Mouse (Mus musculus): ENCODE measurements around the gene Stip1. TPM values are rescaled to one million over a fixed set of nuclear protein-coding genes. Genes with fewer than 3 reads are reported as not detected.
"Not testable (repeated sequence)": the region's sequence is repeated elsewhere in the genome, so short reads cannot be mapped to it uniquely, and the experiment has no call there.

Stip1 gene
- 132 and 155 TPM in 2 replicates for total RNA-seq (2021)
- long read RNA-seq, experiment 1, transcript Stip1-201 (14 exons, 2,108 nt) = major isoform, 175 of 193 reads
- long read RNA-seq, experiment 1, partial matches to known transcripts = 12 of 193 reads
- long read RNA-seq, experiment 1, other reads (novel, unspliced or antisense) = 6 of 193 reads
- long read RNA-seq, experiment 2, transcript Stip1-201 (14 exons, 2,108 nt) = major isoform, 136 of 167 reads
- long read RNA-seq, experiment 2, partial matches to known transcripts = 27 of 167 reads
- long read RNA-seq, experiment 2, other reads (novel, unspliced or antisense) = 4 of 167 reads

GRCm38 (mm10) chr19:7039841-7040636 is at the start of gene Stip1:
TSS of gene Stip1 (minus strand) at chr19:7039967.
- peak; percentile 99 for DNase-seq

- no peak for DNase-seq
These were observed 49.3 kb upstream of the Stip1 start for GRCm38 (mm10) chr19:7089050-7089449.

GRCm38 (mm10) chr19:7088558-7088957 is 48.8 kb upstream of the Stip1 start:
- no peak for DNase-seq

DNA sequence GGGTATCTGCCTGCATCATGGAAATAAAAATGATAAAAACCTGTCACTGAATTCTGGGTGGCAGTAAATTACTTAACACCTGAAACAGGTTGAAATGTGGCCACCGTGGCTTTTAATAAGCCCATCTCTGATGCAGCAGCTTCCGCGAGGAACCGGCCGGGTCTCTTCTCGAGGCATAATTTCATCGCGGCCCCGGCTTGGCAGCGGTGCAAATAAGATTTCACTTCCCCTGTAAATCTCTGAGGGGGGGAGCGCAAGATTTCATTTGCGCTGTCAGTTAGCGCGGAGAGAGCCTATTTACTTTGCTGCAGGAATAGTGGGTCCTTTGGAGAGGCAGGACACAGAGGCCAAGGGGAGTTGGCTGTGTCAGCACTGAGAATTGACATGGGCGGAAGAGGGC is 45.0 kb upstream of the Stip1 start:
- DNase-seq = no peak

DNA sequence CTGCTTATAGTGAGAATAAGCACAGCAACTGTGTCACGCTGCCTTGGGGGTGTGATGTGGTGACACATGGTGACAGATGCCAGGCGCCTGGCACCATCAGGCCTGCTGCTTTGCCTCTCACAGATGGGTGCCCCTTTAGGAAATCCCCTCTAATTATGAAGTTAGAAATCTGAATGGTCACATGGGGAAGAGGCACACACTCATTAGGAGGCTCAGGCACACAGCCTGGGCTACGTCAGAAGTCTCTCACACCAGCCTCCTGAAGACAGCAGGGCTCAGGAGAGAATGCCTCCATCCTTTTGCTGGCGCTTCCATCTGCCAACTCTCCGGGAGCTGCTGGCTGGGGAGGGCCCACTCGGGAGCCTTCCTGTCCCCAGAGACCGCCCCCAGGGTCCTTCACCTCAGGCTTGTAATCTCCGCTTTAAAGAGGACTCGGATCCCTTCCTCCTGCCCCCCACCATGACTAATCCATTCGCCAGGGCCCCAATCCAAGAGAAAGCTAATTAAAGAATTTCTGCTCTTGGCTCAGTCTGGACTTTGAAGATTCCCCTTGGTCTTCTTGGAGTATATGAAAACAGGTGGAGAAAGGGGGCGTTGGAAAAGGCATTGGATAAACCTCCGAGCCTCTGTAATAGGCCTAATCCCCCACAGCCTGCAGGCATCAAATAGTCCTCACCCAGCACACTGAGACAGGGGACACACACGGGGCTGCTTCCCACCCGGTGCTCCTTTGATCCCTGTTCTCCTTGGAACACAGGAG is 43.4 kb upstream of the Stip1 start:
- no peak for DNase-seq

- DNase-seq = peak; percentile 21
These were observed 41.9 kb upstream of the Stip1 start for GRCm38 (mm10) chr19:7081516-7082266.

GRCm38 (mm10) chr19:7078271-7078670 is 38.5 kb upstream of the Stip1 start:
- DNase-seq = no peak

DNA sequence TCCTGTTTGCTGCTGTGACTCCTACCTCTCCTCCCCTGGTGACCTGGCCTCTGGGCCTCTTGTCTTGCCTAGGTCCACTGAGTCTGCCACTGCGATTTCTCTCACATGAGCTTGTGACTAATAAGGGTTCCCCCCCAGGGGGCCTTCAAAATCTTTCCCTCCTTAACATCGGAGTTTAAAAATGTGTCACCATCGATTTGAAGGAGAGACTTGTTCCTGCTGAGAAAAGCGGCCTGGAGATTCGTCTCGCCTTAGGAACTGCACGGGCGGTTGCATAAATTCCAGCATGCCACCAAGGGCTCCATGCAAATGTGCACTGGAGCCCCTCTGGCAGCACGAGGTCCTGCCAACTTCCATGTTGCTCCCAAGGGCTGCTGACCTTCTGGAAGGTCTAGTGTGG is 37.9 kb upstream of the Stip1 start:
- no peak for DNase-seq

DNA sequence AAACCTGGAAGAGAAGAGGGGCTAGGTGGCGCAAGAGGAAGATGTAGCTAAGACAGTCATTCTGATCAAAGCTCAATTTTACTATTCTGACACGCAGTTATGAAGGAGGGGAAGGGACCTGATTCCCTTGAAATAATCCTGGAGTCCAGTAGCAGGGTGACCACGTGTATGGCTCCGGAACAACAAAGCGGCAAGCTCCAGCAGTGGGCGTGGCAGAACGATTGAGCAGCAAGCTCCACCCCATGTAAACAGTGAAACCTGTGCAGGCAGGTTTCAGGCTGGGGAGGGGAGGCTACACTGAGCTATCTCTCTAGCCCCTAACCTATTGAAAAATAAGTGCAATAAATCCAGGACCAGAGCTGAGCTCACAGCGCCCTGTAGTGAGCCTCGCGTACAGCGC is 35.6 kb upstream of the Stip1 start:
- not testable (repeated sequence) for DNase-seq

DNA sequence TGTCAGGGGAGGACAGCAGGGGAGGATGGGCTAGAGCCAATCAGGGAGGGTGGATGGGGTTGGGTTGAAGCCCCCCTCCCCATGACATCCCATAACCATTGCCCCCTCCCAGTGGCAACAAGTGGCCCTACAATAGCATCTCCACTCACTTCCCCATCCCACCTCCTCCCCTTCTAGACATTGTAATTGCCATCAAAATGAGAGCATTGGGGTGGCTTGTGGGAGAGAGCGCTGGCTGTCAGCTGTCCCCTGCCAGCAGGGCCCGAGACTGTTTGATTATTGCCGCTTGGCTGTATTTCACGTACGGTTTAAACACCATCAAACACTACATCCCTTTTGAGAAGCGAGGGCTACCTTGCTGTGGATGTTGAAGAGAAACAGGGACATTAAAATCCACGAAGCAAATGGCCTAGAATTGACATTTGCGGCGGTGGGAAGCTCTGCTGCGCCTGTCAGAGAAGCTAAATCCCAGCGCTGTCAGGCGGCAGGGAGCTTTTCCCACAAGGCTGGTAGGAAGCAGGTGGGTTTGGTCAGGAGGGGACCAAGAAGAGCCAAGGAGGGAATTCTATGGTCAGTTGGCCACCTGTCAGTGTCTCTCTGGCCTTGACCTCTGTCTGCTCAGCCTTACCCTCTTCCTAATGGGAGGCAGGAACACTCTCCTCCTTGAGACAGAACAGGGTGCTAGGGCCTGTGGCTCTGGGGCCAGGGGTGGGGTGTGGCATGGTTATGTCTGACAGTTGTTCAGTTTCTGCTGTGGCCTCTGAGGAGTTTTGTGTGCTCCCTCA is 34.4 kb upstream of the Stip1 start:
- no peak for DNase-seq

DNA sequence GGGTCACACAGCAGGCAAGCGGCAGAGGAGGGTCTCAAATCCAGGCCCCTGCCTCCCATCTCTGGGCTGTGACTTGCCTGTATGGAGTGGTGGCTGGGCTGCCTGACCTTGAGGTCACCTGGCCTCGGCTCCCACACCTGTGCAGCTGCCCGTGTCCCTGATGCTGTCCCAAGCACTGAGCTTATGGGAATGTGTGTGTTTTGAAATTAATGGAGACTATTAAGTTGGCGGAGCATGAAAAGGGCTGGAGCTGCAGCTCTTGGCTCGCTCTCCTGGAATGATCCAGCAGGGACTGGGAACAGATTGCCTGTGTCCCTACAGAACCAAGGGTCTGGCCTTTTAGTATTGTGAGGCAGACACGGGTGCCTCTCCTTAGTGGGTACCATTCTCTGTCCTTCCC is 32.5 kb upstream of the Stip1 start:
- no peak for DNase-seq

DNA sequence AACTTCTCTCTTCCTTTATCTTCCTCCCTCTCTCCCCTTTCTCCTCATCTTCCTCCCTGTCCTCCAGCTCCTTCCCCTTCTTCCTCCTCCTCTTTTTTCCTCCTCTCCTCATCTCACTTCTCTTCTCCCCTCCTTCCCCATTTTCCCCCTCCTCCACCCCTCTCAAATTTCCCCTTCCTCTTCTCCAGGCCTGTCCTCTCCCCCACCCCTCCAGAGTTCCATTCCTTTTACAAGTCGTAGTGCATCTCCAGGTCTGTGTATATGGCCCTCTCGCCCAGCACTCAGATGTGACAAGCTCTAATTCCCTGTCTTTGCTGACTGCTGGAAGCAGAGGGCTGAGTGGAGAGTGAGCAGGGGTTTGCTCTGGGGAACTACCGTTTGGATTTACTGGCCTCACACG is 31.0 kb upstream of the Stip1 start:
- no peak for DNase-seq

GRCm38 (mm10) chr19:7069781-7070763 is 30.3 kb upstream of the Stip1 start:
- peak; percentile 35 for DNase-seq

DNA sequence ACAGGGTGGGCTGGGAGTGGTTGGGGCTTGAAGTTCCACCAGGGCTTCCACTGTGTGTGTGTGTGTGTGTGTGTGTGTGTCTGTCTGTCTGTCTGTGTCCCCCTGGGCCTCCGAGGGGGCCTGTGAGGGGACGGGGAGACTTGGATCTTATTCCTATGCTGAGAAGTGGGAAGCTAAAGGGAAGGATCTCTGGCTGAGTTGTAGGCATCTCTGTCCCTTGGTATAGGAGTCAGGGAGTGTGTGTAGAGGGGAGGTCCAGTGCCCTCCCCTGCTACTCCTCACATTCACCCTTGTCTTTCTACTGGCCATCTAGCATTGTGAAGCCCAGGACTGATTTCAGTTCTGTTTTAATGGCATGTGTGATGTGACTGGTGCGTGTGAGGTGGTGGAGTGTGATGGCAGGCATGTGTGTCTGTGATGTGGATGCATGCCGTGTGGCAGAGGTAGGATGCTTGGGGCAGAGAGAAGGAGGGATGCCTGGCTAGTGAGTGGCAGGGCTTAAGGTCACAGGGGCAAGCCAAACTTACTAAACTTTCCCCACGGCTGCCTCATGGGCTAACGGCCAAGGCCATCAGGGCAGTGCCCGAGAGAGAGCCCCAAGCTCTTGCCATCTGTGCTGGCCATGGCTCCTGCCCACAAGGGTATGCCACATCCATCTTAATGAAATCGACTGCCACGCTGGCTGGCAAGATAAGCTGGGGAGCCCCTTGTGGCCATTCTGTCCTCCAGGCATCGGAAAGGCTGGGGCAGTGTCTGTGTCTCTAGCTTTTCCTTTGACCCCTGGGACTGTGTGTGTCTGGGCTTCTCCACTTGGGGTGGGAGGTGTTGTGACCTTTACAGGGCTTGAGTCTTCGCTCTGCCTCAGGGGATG is 29.1 kb upstream of the Stip1 start:
- DNase-seq = peak; percentile 57

DNA sequence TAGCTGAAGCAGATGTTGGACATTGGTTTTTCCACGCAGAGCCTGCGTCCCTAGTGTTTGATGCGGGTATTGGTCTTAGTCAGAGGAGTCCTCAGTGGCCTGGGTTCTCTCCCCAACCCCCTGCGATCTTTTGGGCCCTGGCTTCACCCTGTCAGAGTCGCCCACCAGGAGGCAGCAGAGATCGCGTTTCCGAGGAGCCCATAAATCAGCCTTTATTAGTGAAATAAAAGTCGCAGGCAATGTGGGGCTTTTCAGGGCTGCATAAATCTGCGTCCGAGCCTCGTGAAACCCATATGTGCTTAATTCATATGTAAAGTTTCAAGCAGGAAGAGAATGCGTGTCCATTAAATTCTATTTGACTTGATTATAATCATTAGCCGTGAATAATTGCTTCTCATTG is 28.4 kb upstream of the Stip1 start:
- DNase-seq = peak; percentile 89

DNA sequence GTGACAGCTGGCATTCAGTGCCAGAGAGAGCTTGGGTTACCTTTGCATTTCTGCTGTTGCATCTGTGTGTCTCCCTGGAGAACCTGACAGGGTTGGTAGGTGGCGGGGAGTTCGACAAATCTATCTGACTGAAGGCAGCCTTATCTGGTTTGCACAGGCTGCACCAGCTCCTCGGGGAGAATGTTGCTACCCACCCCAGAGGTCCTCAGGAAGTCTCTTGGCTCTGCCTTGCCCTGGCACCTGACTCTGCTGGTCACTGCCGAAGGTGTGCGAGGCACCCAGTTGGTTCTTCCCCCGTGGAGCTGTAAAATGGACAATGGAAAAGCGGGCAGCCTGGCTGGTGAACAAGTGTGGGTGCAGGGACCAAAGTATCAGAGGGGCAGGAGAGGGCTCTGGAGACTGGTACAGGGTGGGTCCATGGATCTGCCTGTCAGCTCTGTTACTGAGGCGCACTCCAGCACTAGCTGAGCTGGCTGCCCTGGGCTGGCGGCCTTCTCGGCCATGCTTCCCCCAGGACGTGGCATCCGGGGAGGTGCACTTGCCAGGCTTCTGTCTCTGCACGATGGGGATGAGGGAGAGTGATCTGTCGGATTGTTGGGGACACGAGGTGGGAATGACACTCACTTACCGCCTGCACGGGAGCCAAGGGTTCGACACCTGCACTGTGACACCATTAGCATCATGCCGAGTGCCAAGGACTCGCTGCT is 27.7 kb upstream of the Stip1 start:
- DNase-seq = no peak

DNA sequence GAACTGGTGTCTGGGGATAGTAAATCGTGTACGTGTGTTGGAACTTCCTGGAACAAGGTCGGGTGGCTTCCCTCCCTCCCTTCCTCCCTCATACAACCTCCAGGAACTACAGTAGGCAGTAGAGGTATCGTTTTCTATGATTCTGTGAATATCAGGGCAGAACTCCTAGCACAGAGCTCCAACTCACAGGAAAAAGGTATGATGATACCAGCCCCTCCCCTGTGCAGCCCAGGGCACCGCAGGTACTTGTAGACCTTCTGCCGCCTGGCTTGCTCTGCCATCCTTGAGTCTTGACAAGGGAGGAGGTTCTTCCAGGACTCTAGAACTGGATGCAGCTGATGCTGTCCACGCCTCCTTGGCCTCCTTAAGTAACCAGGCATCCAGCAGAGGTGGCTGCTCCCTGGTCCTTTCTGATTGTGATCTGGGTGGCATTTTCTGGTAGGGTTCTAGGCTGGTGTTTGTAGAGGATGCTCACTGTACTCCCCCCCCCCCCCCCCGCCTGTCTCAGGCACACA is 27.1 kb upstream of the Stip1 start:
- DNase-seq = no peak
